Mouse (Mus musculus) cerebellum, postnatal 10 days (tissue): ENCODE measurements around the gene Mphosph10.

Source experiments
- DNase-seq, 2 experiments: peaks; one replicate each; pipeline ENCODE4 v3.0.0; 2021; ENCODE audit warnings: mixed read lengths in 2 of 2

Gene Mphosph10

GRCm38 (mm10) chr7:64392122-64392818 is at the start of gene Mphosph10, which contains the start of gene Mcee:
TSS of gene Mphosph10 (minus strand) at chr7:64392268.
TSS of gene Mcee (plus strand) at chr7:64392607.
- peak; percentile 95 to 98 for DNase-seq

GRCm38 (mm10) chr7:64440519-64440918 is 48.5 kb upstream of the Mphosph10 start:
- no peak for DNase-seq

GRCm38 (mm10) chr7:64439595-64440518 is 47.8 kb upstream of the Mphosph10 start:
- peak in 1 of 2 experiments; percentile 16 for DNase-seq

GRCm38 (mm10) chr7:64424861-64425260 is 32.8 kb upstream of the Mphosph10 start:
- DNase-seq, result peak; percentile 78 to 80

GRCm38 (mm10) chr7:64403989-64404388 is 11.9 kb upstream of the Mphosph10 start:
- DNase-seq, result no peak

- no peak for DNase-seq
Observed at GRCm38 (mm10) chr7:64402452-64402851, 10.4 kb upstream of the Mphosph10 start.

- DNase-seq, result no peak
Observed at GRCm38 (mm10) chr7:64400725-64401124, 8.7 kb upstream of the Mphosph10 start.

- DNase-seq, result no peak
Observed at GRCm38 (mm10) chr7:64392819-64393151, 717 bp upstream of the Mphosph10 start.

GRCm38 (mm10) chr7:64391479-64391878 is 589 bp downstream of the Mphosph10 start:
- no peak for DNase-seq

- DNase-seq, result peak; percentile 89 to 90
Observed at GRCm38 (mm10) chr7:64373830-64374562, 18.1 kb downstream of the Mphosph10 start, which contains the start of gene Fan1. TSS of gene Fan1 (minus strand) at chr7:64374095.

- peak in 1 of 2 experiments; percentile 24 for DNase-seq
Observed at GRCm38 (mm10) chr7:64373147-64373829, 18.8 kb downstream of the Mphosph10 start.

- DNase-seq, result no peak
Observed at GRCm38 (mm10) chr7:64371940-64372878, 19.9 kb downstream of the Mphosph10 start.

GRCm38 (mm10) chr7:64369841-64370240 is 22.2 kb downstream of the Mphosph10 start:
- no peak for DNase-seq

GRCm38 (mm10) chr7:64365863-64366262 is 26.2 kb downstream of the Mphosph10 start:
- no peak for DNase-seq

- DNase-seq, result peak in 1 of 2 experiments; percentile 41
Observed at GRCm38 (mm10) chr7:64360586-64360945, 31.5 kb downstream of the Mphosph10 start.

- DNase-seq, result no peak
Observed at GRCm38 (mm10) chr7:64359943-64360585, 32.0 kb downstream of the Mphosph10 start.

- DNase-seq, result no peak
Observed at GRCm38 (mm10) chr7:64358666-64359065, 33.4 kb downstream of the Mphosph10 start.

GRCm38 (mm10) chr7:64357405-64357804 is 34.7 kb downstream of the Mphosph10 start:
- DNase-seq, result peak; percentile 75 to 83

- no peak for DNase-seq
Observed at GRCm38 (mm10) chr7:64356661-64357060, 35.4 kb downstream of the Mphosph10 start.

- no peak for DNase-seq
Observed at GRCm38 (mm10) chr7:64354206-64354605, 37.9 kb downstream of the Mphosph10 start.

GRCm38 (mm10) chr7:64351087-64351486 is 41.0 kb downstream of the Mphosph10 start:
- DNase-seq, result peak; percentile 80 to 85
